Mouse (Mus musculus) midbrain, embryonic 10.5 days (tissue): ENCODE data around the gene Csmd2. TPM values are rescaled to one million over a fixed set of nuclear protein-coding genes. Genes with fewer than 3 reads are reported as not detected.

Experiments used
- DNase-seq: peaks from one replicate; pipeline ENCODE4 v3.0.0-alpha.2; 2017; ENCODE audit warnings: low spot score
- H3K27ac ChIP-seq: fragments of 300-500 bp; sonication (generic); replicated peaks from 2 replicates; pipeline ENCODE4 v1.5.1; 2016; ENCODE audit warnings: mild to moderate bottlenecking
- H3K27me3 ChIP-seq: fragments of 300-500 bp; sonication (generic); 2 replicates; pipeline ENCODE4 v1.6.1; 2016; ENCODE audit warnings: low read depth, mild to moderate bottlenecking; ENCODE audit not compliant: poor library complexity, severe bottlenecking
- H3K36me3 ChIP-seq: fragments of 300-500 bp; sonication (generic); 2 replicates; pipeline ENCODE4 v1.6.1; 2016; ENCODE audit warnings: mild to moderate bottlenecking, moderate library complexity
- H3K4me1 ChIP-seq: fragments of 300-500 bp; sonication (generic); 2 replicates; pipeline ENCODE4 v1.6.1; 2016
- H3K4me3 ChIP-seq: fragments of 300-500 bp; sonication (generic); 2 replicates; pipeline ENCODE4 v1.5.1; 2016; ENCODE audit warnings: mild to moderate bottlenecking, moderate library complexity
- H3K9me3 ChIP-seq: fragments of 300-500 bp; sonication (generic); replicated peaks from 2 replicates; pipeline ENCODE4 v1.6.1; 2016; ENCODE audit warnings: mild to moderate bottlenecking
- WGBS: fragments of 180-500 bp; shearing (Covaris S2); methylation state at CpG from one replicate; pipeline ENCODE4 v1.1.7; 2016; 5-methylcytosine and 5-hydroxymethylcytosine counted together
- polyA plus RNA-seq: library from polyadenylated mRNA; unstranded; fragments of >200 nt; fragmentation: Nextera tagmentation; extraction: Ambion mirVana; gene quantifications from 2 replicates; pipeline ENCODE4 v1.2.1, GENCODE M21; 2016

Gene Csmd2
- polyA plus RNA-seq, 1 experiment from 2014 or later: 1.00 TPM

GRCm38 (mm10) chr4:128273146-128273545 lies 285.5 kb downstream of the Csmd2 start:
- no peak overlapping the region for H3K4me3 ChIP-seq
- 87% methylated on average over 11 of the region's 11 CpGs for WGBS
- H3K27me3 ChIP-seq: no peaks in the 10 kb centered on the region
- DNase-seq: no peak
- H3K9me3 ChIP-seq: no peaks in the 10 kb centered on the region
- peaks cover 2% of the 10 kb centered on the region; the same call in 1 of the 2 replicates for H3K4me1 ChIP-seq
- no peak overlapping the region for H3K27ac ChIP-seq
- H3K36me3 ChIP-seq: no peaks in the 10 kb centered on the region

GRCm38 (mm10) chr4:128275116-128275515 lies 287.5 kb downstream of the Csmd2 start:
- Histone ChIP-seq H3K4me1 (peaks cover 2% of the 10 kb centered on the region; the same call in 1 of the 2 replicates), H3K9me3 (no peaks in the 10 kb centered on the region), H3K27me3 (no peaks in the 10 kb centered on the region), H3K36me3 (no peaks in the 10 kb centered on the region), H3K4me3 (no peak overlapping the region), H3K27ac (no peak overlapping the region)
- no peak for DNase-seq
- WGBS: 88% methylated on average over 5 of the region's 5 CpGs

- H3K27ac ChIP-seq: no peak overlapping the region
- H3K27me3 ChIP-seq: no peaks in the 10 kb centered on the region
- no peaks in the 10 kb centered on the region for H3K9me3 ChIP-seq
- H3K4me3 ChIP-seq: no peak overlapping the region
- H3K36me3 ChIP-seq: no peaks in the 10 kb centered on the region
- H3K4me1 ChIP-seq: peaks cover 2% of the 10 kb centered on the region; the same call in 1 of the 2 replicates
- 78% methylated on average over 6 of the region's 6 CpGs for WGBS
- DNase-seq: no peak
Observed at GRCm38 (mm10) chr4:128275586-128275985, 287.9 kb downstream of the Csmd2 start.

- H3K9me3 ChIP-seq: no peaks in the 10 kb centered on the region
- 81% methylated on average over 1 of the region's 1 CpGs for WGBS
- H3K27me3 ChIP-seq: no peaks in the 10 kb centered on the region
- no peaks in the 10 kb centered on the region for H3K4me1 ChIP-seq
- H3K36me3 ChIP-seq: no peaks in the 10 kb centered on the region
- no peak overlapping the region for H3K4me3 ChIP-seq
- no peak for DNase-seq
- no peak overlapping the region for H3K27ac ChIP-seq
Observed at GRCm38 (mm10) chr4:128285009-128285408, 297.4 kb downstream of the Csmd2 start.

GRCm38 (mm10) chr4:128288095-128288494 lies 300.4 kb downstream of the Csmd2 start:
- no peak for DNase-seq
- Histone ChIP-seq H3K9me3 (no peaks in the 10 kb centered on the region), H3K27me3 (no peaks in the 10 kb centered on the region), H3K27ac (no peak overlapping the region), H3K4me3 (no peak overlapping the region), H3K4me1 (0 out of 2 replicates have a peak, but pooled peaks cover 9% of the 10 kb centered on the region), H3K36me3 (no peaks in the 10 kb centered on the region)
- WGBS: 86% methylated on average over 7 of the region's 7 CpGs

GRCm38 (mm10) chr4:128304049-128304448 lies 316.4 kb downstream of the Csmd2 start:
- Histone ChIP-seq H3K36me3 (no peaks in the 10 kb centered on the region), H3K27me3 (no peaks in the 10 kb centered on the region), H3K27ac (no peak overlapping the region), H3K4me3 (no peak overlapping the region), H3K4me1 (no peaks in the 10 kb centered on the region), H3K9me3 (no peaks in the 10 kb centered on the region)
- DNase-seq: no peak
- 90% methylated on average over 8 of the region's 8 CpGs for WGBS

- Histone ChIP-seq H3K9me3 (no peaks in the 10 kb centered on the region), H3K27ac (no peak overlapping the region), H3K4me1 (no peaks in the 10 kb centered on the region), H3K4me3 (no peak overlapping the region), H3K36me3 (no peaks in the 10 kb centered on the region), H3K27me3 (no peaks in the 10 kb centered on the region)
- DNase-seq: no peak
- WGBS: 97% methylated on average over 8 of the region's 8 CpGs
Observed at GRCm38 (mm10) chr4:128306011-128306410, 318.4 kb downstream of the Csmd2 start.

GRCm38 (mm10) chr4:128315328-128315727 lies 327.7 kb downstream of the Csmd2 start:
- no peak overlapping the region for H3K27ac ChIP-seq
- 85% methylated on average over 5 of the region's 5 CpGs for WGBS
- no peaks in the 10 kb centered on the region for H3K4me1 ChIP-seq

GRCm38 (mm10) chr4:128317951-128318350 lies 330.3 kb downstream of the Csmd2 start:
- 89% methylated on average over 4 of the region's 4 CpGs for WGBS
- no peak overlapping the region for H3K27ac ChIP-seq
- no peak for DNase-seq
- H3K36me3 ChIP-seq: no peaks in the 10 kb centered on the region
- H3K4me1 ChIP-seq: no peaks in the 10 kb centered on the region
- H3K4me3 ChIP-seq: no peak overlapping the region
- no peaks in the 10 kb centered on the region for H3K9me3 ChIP-seq
- H3K27me3 ChIP-seq: no peaks in the 10 kb centered on the region

More at GRCm38 (mm10) chr4:128315328-128315727, 327.7 kb downstream of the Csmd2 start:
- DNase-seq: no peak
- Histone ChIP-seq H3K4me3 (no peak overlapping the region), H3K9me3 (no peaks in the 10 kb centered on the region), H3K27me3 (no peaks in the 10 kb centered on the region), H3K36me3 (no peaks in the 10 kb centered on the region)

GRCm38 (mm10) chr4:128325511-128325910 lies 337.9 kb downstream of the Csmd2 start:
- H3K36me3 ChIP-seq: no peaks in the 10 kb centered on the region
- WGBS: 64% methylated on average over 2 of the region's 2 CpGs
- no peak for DNase-seq
- 0 out of 2 replicates have a peak, but pooled peaks cover 4% of the 10 kb centered on the region for H3K4me1 ChIP-seq
- no peaks in the 10 kb centered on the region for H3K27me3 ChIP-seq
- no peak overlapping the region for H3K4me3 ChIP-seq
- no peaks in the 10 kb centered on the region for H3K9me3 ChIP-seq
- no peak overlapping the region for H3K27ac ChIP-seq

GRCm38 (mm10) chr4:128326755-128327154 lies 339.1 kb downstream of the Csmd2 start:
- Histone ChIP-seq H3K4me3 (no peak overlapping the region), H3K4me1 (0 out of 2 replicates have a peak, but pooled peaks cover 4% of the 10 kb centered on the region), H3K27me3 (no peaks in the 10 kb centered on the region), H3K27ac (no peak overlapping the region), H3K9me3 (no peaks in the 10 kb centered on the region), H3K36me3 (no peaks in the 10 kb centered on the region)
- no peak for DNase-seq
- 83% methylated on average over 4 of the region's 4 CpGs for WGBS

GRCm38 (mm10) chr4:128327421-128327820 lies 339.8 kb downstream of the Csmd2 start:
- DNase-seq: no peak
- no peaks in the 10 kb centered on the region for H3K9me3 ChIP-seq
- 0 out of 2 replicates have a peak, but pooled peaks cover 4% of the 10 kb centered on the region for H3K4me1 ChIP-seq
- H3K36me3 ChIP-seq: no peaks in the 10 kb centered on the region
- 90% methylated on average over 6 of the region's 6 CpGs for WGBS
- no peaks in the 10 kb centered on the region for H3K27me3 ChIP-seq
- no peak overlapping the region for H3K27ac ChIP-seq
- H3K4me3 ChIP-seq: no peak overlapping the region

GRCm38 (mm10) chr4:128330519-128330918 lies 342.9 kb downstream of the Csmd2 start:
- no peak overlapping the region for H3K27ac ChIP-seq
- no peak overlapping the region for H3K4me3 ChIP-seq
- WGBS: 82% methylated on average over 9 of the region's 9 CpGs
- no peak for DNase-seq
- H3K9me3 ChIP-seq: no peaks in the 10 kb centered on the region
- no peaks in the 10 kb centered on the region for H3K36me3 ChIP-seq
- H3K27me3 ChIP-seq: no peaks in the 10 kb centered on the region
- H3K4me1 ChIP-seq: 0 out of 2 replicates have a peak, but pooled peaks cover 4% of the 10 kb centered on the region

GRCm38 (mm10) chr4:128340457-128340856 lies 352.8 kb downstream of the Csmd2 start:
- 94% methylated on average over 7 of the region's 7 CpGs for WGBS
- Histone ChIP-seq H3K9me3 (no peaks in the 10 kb centered on the region), H3K4me3 (no peak overlapping the region), H3K4me1 (no peaks in the 10 kb centered on the region), H3K36me3 (no peaks in the 10 kb centered on the region), H3K27ac (no peak overlapping the region), H3K27me3 (no peaks in the 10 kb centered on the region)
- no peak for DNase-seq
